Mouse (Mus musculus): Measurements from ENCODE around the gene Nhlh2.

Gene Nhlh2

DNA sequence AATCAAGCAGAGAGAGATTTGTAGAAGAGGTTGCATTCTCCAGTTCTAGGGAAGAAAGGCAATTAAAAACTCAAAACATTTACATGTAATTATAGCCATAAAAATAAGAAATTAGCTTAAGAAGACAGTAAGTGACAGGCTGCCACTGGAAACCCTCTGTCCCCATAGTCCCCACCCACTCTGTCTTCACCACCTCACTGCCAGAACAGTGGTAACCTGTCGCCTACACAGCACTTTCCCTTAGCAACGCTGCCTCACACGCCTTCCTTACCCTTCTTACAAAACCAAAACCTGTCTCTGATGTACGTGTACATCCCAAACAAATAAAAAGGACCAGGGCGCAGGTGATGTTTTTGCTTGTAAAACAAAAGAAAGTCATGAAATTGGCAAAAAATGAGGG, 15.8 kb downstream of the Nhlh2 start:
- no peak for DNase-seq (ENCODE audit: low spot score)

DNA sequence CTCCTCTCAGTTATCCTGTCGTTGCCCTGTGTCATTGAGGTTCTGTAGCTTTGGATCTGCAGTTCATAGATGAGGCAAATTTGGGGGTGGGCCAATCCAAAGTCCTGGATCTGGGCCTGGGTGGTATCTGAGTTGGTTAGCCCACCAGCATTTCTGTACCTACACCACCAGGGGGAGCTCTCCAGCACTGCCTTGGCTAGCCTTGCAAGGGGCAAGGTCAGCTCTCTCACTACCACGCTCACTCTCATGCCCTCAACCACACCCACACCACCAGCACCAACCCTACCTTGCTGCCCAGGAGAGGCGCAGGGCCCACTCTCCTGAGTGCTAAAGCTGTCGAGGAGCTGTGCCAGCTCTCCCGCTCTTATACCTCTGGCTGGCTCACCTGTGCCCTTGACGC, 18.0 kb downstream of the Nhlh2 start:
- DNase-seq (ENCODE audit: low spot score), result no peak

DNA sequence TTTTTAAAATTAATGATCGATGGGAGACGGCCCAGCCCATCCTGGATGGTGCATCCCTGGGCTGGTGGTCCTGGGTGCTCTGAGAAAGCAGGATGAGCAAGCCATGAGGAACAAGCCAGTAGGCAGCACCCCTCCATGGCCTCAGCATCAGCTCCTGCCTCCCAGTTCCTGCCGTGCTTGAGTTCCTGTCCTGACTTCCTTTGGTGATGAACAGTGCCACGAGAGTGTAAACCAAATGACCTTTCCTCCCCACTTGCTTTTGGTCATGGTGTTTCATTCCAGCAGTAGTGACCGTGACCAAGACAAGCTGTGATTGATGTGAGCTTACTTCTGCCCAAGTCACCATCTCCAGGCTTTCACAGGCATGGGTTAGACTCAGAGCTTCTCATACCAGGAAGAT, 27.9 kb downstream of the Nhlh2 start:
- no peak for DNase-seq (ENCODE audit: low spot score)

DNA sequence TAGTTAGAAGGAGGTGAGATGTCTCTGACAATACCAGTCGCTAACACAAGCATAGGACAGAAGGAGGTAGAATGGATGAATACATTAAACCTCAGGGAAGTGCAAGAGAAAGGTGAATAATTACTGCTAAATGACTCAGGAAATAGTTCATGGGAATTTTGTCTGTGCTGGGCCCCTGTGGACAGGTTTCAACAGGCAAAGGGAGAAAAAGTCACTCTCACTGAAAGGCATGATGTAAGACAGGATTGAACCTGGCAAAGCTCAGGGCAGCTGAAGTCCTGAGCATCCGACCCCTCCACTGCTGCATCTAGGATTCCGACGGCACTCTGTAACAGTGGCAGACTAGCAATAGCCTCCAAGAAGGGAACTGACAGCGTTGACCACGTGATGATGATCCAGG, 28.7 kb downstream of the Nhlh2 start:
- no peak for DNase-seq (ENCODE audit: low spot score)

DNA sequence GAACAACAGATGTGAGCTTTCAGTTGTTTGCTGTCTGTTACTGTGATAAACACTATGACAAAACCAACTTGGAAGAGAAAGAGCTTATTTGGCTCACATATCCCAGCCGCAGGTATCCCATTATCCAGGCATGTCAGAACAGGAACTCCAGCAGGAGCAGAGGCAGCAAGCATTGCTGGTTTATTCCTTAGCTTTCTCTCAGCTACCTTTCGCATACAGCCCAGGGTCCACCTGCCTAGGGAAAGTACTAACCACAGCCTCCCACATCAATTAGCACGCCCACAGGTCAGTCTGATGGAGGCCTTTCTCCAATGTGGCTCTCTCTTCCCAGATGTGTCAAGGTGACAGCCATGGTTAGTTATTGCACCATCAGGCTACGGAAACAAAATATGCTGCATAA, 31.8 kb downstream of the Nhlh2 start:
- DNase-seq (ENCODE audit: low spot score), result no peak

DNA sequence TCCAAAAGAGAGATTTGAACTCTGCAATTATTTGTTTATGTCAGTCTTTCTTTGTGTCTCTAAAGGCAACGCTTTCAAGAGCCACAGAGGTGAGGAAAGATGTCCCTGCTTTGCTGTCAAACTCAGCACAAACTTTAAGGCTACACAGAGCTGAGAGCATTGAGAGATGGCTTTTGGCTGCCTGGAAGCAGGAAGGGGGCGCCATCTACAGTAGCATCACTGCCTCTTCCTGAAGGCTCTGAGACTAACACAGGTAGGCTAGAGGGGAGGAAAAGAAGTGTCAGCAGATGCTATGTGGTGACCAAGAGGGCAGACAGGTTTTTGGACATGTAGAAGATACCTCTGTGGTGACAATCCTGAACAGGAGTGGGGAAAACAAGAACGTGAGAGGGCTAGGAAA, 35.2 kb downstream of the Nhlh2 start:
- no peak for DNase-seq (ENCODE audit: low spot score)

DNA sequence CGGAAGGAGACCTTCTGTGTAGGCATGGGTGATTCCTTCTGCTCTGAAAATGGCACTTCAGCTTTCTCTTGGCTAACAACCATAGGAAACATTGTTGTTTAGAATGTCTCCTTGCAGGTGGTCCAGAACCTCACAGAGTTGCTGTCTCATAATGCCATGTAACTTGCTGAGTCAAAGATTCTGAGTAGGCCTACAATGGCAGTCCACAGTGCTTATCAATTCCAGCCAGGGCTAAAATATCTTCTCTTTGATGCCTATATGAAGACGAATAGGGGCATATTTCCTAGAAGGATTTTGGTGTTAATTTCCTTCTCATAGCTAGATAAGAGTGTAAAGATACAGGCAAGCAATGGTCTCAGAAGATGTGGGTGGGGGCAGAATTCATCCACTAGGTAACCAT, 37.7 kb downstream of the Nhlh2 start:
- DNase-seq (ENCODE audit: low spot score), result no peak

DNA sequence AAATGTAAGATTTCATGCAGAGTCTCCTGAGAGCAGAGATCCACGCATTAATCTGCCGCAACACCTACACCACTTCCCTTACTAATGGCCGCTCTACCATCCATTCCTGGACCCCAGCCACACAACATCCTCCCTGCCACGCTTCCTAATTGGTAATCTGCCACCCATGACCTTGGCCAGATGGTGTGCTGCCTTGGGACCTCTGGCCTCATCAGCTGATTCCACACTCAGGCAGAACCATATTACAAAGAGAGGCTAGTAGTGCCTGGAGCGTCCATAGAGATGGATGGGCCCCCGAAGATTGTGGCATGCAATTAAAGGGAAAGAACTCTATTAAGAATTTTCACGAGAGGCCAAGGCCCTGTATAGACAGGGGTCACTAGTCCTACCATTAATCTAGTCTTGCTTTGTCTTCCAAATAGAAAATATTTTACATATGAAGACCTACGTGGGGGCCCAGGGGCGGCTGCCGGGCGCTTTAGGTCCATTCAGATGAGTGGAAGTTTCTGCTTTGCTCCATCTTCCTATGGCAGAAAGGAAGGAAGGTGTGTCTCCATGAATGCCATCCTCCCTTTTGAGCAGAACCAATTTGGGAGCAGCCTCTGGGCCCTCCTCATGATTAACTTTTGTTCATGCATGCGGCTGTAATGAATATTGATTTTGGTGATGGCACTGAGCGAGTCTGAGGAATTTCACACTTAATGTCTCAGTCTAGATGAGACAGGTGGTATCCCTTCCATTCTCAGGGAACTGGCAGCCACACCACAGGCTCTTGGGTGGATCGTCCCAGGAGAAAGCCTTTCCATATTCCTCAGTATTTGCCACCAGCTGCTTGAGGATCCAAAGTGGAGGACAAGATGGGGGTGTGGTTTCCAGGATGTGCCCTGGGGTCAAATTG, 39.6 kb downstream of the Nhlh2 start:
- DNase-seq (ENCODE audit: low spot score), result no peak

DNA sequence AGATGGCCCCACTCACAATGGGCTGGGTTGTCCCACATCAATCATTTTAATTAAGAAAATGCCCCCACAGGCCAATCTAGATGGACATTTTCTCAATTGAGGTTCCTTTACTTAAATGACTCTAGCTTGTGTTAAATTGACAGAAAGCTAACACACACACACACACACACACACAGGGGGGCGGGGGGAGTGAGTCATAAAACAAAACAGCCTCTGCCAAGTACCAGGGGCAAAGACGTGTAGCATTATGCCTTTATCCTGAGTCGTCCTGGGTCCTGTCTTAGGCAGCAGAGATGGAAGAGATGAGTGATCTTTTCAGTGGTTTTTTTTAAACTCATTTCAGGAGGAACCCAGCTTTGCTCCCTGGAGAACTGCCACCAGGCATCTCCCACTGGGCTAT, 42.2 kb downstream of the Nhlh2 start:
- no peak for DNase-seq (ENCODE audit: low spot score)

DNA sequence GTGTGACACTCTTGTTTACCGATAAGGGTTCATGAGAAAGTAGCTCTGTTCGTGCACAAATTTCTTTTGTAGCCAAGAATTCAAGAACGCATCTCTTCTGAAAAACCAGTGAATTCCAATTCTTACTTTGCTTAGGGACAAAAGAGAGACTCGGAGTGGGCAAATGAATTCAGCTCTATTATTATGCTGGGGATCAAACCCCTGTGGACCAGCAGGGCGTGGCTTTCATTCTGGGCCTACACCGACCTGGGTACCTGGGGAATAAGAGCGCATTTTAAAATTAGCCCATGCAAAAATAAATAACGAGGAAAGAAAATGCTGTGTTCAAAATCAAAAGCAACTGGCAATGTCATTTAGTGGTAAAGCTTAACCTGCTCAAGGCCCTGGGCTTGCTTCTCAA, 43.4 kb downstream of the Nhlh2 start:
- DNase-seq (ENCODE audit: low spot score), result no peak

DNA sequence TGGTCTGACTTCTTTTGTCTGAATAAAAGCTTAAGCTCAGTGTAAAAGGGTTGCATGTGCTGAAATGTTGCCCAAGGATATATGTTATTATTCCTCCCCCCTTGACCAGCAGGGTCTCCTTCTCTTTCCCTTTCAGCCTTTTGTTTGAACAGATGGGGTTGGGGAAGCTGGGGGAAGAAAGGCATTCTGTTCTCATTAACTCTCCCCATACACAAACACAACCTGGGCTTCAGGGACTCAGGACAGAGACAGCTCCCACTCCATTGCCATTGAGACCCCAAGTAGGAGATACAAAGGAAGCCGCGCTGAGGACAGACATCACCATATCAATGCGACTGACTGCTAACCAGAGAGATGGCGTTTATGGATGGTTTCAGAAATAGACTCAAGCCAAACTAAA, 46.0 kb downstream of the Nhlh2 start:
- DNase-seq (ENCODE audit: low spot score), result no peak

DNA sequence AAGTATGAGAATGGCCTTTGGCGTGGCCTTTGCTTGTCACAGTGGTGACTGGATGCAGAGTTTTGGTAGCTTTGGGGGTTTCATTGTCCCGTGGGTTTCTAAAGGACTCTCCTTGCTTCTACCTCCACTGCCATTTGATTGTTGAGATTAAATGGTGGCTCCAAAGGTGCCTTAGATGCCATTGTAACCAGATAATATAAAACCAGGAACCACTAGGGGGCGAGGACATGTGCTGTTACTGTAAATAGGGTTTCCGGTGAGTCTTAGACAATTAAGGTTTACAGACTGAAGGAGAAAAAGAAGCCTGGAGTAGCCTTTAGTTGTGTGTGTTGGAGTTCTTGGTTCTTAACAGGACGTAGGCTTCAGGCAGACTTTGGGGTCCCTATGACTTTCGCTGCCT, 50.2 kb downstream of the Nhlh2 start:
- no peak for DNase-seq (ENCODE audit: low spot score)

DNA sequence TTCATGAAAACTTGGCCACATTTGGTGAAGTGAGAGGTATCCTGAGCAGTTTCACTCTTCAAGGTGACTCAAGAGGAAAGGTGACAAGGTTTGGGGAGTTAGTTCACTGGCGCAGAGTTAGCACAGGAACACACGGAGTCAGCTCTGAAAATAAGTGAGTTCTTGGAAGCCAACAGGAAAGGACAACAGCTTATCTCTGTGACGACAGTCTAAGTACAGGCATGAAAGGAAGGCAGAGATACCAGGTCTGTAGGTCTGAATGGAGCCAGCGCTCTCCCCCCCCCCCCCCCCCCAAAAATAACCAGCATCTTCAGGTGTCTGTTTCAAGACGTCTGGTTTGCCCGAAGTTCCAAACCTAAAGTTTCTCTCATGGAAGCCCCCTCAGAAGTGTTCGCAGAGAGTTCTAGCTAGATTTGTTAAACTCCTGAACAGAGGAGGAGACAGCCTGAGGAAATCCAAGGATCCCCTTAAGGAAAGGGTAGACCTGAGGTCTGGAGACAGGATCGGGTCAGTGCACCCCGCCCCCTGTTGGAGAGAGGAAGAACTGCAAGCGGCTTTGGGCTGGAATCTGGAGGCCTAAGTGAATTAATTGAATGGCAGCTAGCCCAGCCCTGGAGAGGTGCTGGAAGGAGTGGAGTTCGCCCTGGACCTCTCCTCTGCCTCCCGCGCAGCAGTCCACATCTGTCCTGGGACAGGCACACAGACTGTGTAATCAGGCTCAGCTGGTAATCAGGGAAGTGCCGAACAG, 52.2 kb downstream of the Nhlh2 start:
- DNase-seq (ENCODE audit: low spot score), result peak; percentile 31

DNA sequence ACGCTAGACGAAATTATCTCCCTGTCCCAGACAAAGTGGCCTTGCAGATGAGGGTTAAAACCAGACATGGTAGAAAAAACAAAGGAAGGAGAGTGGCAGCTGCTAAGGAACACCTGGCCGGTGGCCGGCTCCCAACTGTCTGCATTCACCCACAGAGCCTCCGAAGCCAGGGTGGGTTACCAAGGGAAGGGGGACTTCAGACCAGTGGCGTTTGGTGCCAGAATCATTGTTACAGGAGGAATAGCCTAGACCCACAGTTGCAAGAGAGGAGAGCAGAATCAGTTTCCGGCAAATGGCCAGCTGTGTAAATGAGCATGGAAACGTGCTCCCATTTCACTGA, 52.8 kb downstream of the Nhlh2 start:
- DNase-seq (ENCODE audit: low spot score), result no peak

DNA sequence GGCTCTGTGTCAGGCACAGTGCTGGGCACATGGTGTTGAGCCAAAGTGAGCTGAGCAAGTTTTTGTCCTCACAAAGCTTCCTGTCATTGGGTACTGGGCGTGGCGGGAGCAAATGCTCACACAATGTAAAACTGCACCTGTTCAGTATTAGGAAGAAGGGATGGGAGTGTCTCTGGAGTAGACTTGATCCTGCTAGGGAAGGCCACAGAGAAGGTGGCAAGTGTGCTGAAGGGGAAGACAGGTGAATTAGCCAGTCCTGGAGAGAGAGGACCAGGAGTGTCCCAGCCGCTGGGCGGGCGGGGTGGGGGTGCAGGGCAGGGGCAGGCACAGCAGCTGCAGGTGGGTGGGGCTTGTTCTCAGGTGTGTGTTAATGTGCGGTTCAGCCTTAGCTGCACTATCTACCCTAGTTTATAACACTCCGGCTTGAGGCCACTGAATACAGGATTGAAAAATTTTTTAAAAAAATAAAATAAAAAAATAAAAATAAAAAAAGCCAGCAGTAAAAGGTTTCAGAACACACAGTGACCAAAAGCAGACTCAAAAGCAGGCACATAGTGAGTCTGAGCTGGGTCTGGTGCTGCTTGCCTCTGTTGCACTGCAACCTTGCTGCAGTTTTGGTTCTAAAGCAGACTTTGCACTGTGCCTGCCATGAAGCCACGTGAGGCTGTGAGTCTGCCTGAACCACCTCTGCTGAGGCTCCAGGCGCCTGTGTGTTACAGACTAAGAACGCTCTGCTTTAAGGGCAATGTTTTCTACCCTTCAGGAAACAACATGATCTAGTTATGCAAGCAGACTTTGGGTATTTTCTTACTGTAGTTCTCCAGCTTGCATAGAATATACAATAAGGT, 53.6 kb downstream of the Nhlh2 start:
- no peak for DNase-seq (ENCODE audit: low spot score)

DNA sequence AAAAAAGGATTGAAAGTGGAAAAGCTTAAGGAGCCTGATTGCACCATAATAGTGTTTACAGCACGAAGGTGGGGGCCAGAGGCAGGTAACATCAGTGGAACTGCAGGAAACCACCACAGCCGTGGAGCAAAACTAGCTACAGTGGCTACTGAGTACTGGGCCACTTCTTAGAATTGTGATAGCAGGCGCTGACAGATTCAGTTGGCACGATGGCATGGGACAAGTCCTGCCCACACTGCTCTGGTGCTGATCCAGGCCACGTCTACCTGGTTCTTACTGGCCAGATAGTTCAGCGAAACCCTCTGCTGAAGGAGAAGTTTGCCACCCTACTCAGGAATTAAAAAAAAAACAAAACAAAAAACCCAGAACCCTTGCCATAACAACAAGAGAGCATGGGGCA, 54.7 kb downstream of the Nhlh2 start:
- no peak for DNase-seq (ENCODE audit: low spot score)

All from urinary bladder, postnatal 25 days (tissue).